Mouse (Mus musculus) intestine, embryonic 16.5 days (tissue): ENCODE measurements around the gene Pla2g10. TPM values are rescaled to one million over a fixed set of nuclear protein-coding genes. Genes with fewer than 3 reads are reported as not detected.
"Not testable (repeated sequence)": the region's sequence is repeated elsewhere in the genome, so short reads cannot be mapped to it uniquely, and the experiment has no call there.

Experiments used
- ATAC-seq: fragments of 200-750 bp; cut with Nextera tagmentation; 2 replicates; pipeline ENCODE4 v1.8.0; 2017; ENCODE audit warnings: moderate TSS enrichment, moderate library complexity
- H3K27ac ChIP-seq: fragments of 300-500 bp; sonication (generic); 2 replicates; pipeline ENCODE4 v1.5.1; 2014; ENCODE audit warnings: mild to moderate bottlenecking, low read length
- H3K27me3 ChIP-seq: fragments of 300-500 bp; sonication (generic); replicated peaks from 2 replicates; pipeline ENCODE4 v1.6.1; 2014; ENCODE audit warnings: low read length, control low read depth, mixed read lengths; ENCODE audit not compliant: control insufficient read depth, insufficient read depth
- H3K36me3 ChIP-seq: fragments of 300-500 bp; sonication (generic); 2 replicates; pipeline ENCODE4 v1.6.1; 2014; ENCODE audit warnings: low read length, control low read depth; ENCODE audit not compliant: control insufficient read depth, insufficient read depth
- H3K4me1 ChIP-seq: fragments of 300-500 bp; sonication (generic); 2 replicates; pipeline ENCODE4 v1.6.1; 2014; ENCODE audit warnings: low read length, control low read depth, mixed read lengths; ENCODE audit not compliant: control insufficient read depth, insufficient read depth
- H3K4me2 ChIP-seq: fragments of 300-500 bp; sonication (generic); 2 replicates; pipeline ENCODE4 v1.6.1; 2014; ENCODE audit warnings: low read depth, low read length, control low read depth
- H3K4me3 ChIP-seq: fragments of 300-500 bp; sonication (generic); 2 replicates; pipeline ENCODE4 v1.5.1; 2014; ENCODE audit warnings: mild to moderate bottlenecking, low read length
- H3K9ac ChIP-seq: fragments of 300-500 bp; sonication (generic); 2 replicates; pipeline ENCODE4 v1.6.1; 2014; ENCODE audit warnings: low read depth, low read length
- H3K9me3 ChIP-seq: fragments of 300-500 bp; sonication (generic); 2 replicates; pipeline ENCODE4 v1.6.1; 2016; ENCODE audit warnings: low read length, control low read depth; ENCODE audit not compliant: control insufficient read depth
- WGBS: fragments of 180-500 bp; shearing (Covaris S2); extraction: QIAGEN DNeasy Blood & Tissue Kit; methylation state at CpG from one replicate; pipeline ENCODE4 v1.1.7; 2014; 5-methylcytosine and 5-hydroxymethylcytosine counted together
- polyA plus RNA-seq: library from polyadenylated mRNA; unstranded; fragments of >200 nt; fragmentation: Nextera tagmentation; extraction: Ambion mirVana; gene quantifications from 2 replicates; pipeline ENCODE4 v1.2.1, GENCODE M21; 2015

The Pla2g10 gene
- polyA plus RNA-seq, 1 experiment from 2014 or later = 8.7 TPM

GRCm38 (mm10) chr16:13702184-13702583 is 28.6 kb downstream of the Pla2g10 start:
- Histone ChIP-seq H3K4me3 (no peak overlapping the region), H3K27ac (no peak overlapping the region), H3K27me3 (no peaks in the 10 kb centered on the region), H3K4me2 (no peak overlapping the region), H3K36me3 (peaks cover 15% of the 10 kb centered on the region), H3K9ac (no peak overlapping the region), H3K9me3 (no peaks in the 10 kb centered on the region), H3K4me1 (no peaks in the 10 kb centered on the region)
- no peak for ATAC-seq
- 91% methylated on average over 7 of the region's 7 CpGs for WGBS

GRCm38 (mm10) chr16:13698998-13699397 is 31.8 kb downstream of the Pla2g10 start:
- Histone ChIP-seq H3K36me3 (peaks cover 17% of the 10 kb centered on the region), H3K9me3 (no peaks in the 10 kb centered on the region), H3K27me3 (no peaks in the 10 kb centered on the region), H3K4me3 (no peak overlapping the region), H3K4me2 (no peak overlapping the region), H3K9ac (no peak overlapping the region), H3K4me1 (no peaks in the 10 kb centered on the region), H3K27ac (no peak overlapping the region)
- WGBS = 88% methylated on average over 7 of the region's 7 CpGs
- no peak for ATAC-seq

GRCm38 (mm10) chr16:13678601-13679319 is 52.0 kb downstream of the Pla2g10 start:
- Histone ChIP-seq H3K9me3 (no peaks in the 10 kb centered on the region), H3K4me3 (no peak overlapping the region), H3K4me2 (no peak overlapping the region), H3K27ac (no peak overlapping the region), H3K36me3 (peaks cover 6% of the 10 kb centered on the region; the same call in 1 of the 2 replicates), H3K9ac (no peak overlapping the region), H3K27me3 (no peaks in the 10 kb centered on the region), H3K4me1 (no peaks in the 10 kb centered on the region)
- 85% methylated on average over 3 of the region's 3 CpGs for WGBS
- ATAC-seq = peak; percentile 79

GRCm38 (mm10) chr16:13674511-13674910 is 56.3 kb downstream of the Pla2g10 start:
- Histone ChIP-seq H3K9me3 (no peaks in the 10 kb centered on the region), H3K4me2 (no peak overlapping the region), H3K4me3 (no peak overlapping the region), H3K27me3 (no peaks in the 10 kb centered on the region), H3K9ac (no peak overlapping the region), H3K36me3 (peaks cover 4% of the 10 kb centered on the region; the same call in 1 of the 2 replicates), H3K27ac (no peak overlapping the region), H3K4me1 (peaks cover 7% of the 10 kb centered on the region; the same call in 1 of the 2 replicates)
- ATAC-seq = no peak
- WGBS = 89% methylated on average over 3 of the region's 3 CpGs

GRCm38 (mm10) chr16:13673114-13673513 is 57.7 kb downstream of the Pla2g10 start:
- Histone ChIP-seq H3K9ac (no peak overlapping the region), H3K4me3 (peak overlapping the region; percentile 73; the same call in 1 of the 2 replicates), H3K36me3 (peaks cover 4% of the 10 kb centered on the region; the same call in 1 of the 2 replicates), H3K9me3 (no peaks in the 10 kb centered on the region), H3K4me2 (peak overlapping the region; percentile 71), H3K4me1 (peaks cover 7% of the 10 kb centered on the region; the same call in 1 of the 2 replicates), H3K27ac (no peak overlapping the region), H3K27me3 (no peaks in the 10 kb centered on the region)
- WGBS = 77% methylated on average over 5 of the region's 5 CpGs
- no peak for ATAC-seq

- H3K4me1 ChIP-seq = peaks cover 7% of the 10 kb centered on the region; the same call in 1 of the 2 replicates
- peak overlapping the region; percentile 73 for H3K4me3 ChIP-seq
- peak overlapping the region; percentile 71 for H3K4me2 ChIP-seq
- H3K27me3 ChIP-seq = no peaks in the 10 kb centered on the region
- H3K36me3 ChIP-seq = peaks cover 4% of the 10 kb centered on the region; the same call in 1 of the 2 replicates
- H3K9me3 ChIP-seq = no peaks in the 10 kb centered on the region
- peak; percentile 83 for ATAC-seq
- WGBS = under 1% methylated on average over 20 of the region's 20 CpGs
- H3K27ac ChIP-seq = peak overlapping the region; percentile 79
- H3K9ac ChIP-seq = peak overlapping the region; percentile 82
Observed at GRCm38 (mm10) chr16:13672386-13672898, 58.3 kb downstream of the Pla2g10 start.

- ATAC-seq = peak; percentile 88
- no peaks in the 10 kb centered on the region for H3K27me3 ChIP-seq
Observed at GRCm38 (mm10) chr16:13671685-13672385, 58.9 kb downstream of the Pla2g10 start, which contains the start of the genes Bfar and 3110001I22Rik. Bfar (plus strand) TSS chr16:13671858. 3110001I22Rik (plus strand) TSS chr16:13671929.

GRCm38 (mm10) chr16:13670896-13671295 is 59.9 kb downstream of the Pla2g10 start:
- peak overlapping the region; percentile 55; the same call in 1 of the 2 replicates for H3K4me2 ChIP-seq
- H3K27ac ChIP-seq, H3K27me3 ChIP-seq, H3K36me3 ChIP-seq, ATAC-seq, H3K4me1 ChIP-seq, H3K9me3 ChIP-seq, H3K9ac ChIP-seq, H3K4me3 ChIP-seq: not testable (repeated sequence)
- WGBS = 67% methylated on average over 5 of the region's 5 CpGs

More at GRCm38 (mm10) chr16:13671685-13672385, 58.9 kb downstream of the Pla2g10 start, which contains the start of the genes Bfar and 3110001I22Rik:
- Histone ChIP-seq H3K9ac (peak within 1 kb of the TSS; percentile 82), H3K4me3 (peak within 1 kb of the TSS; percentile 73), H3K4me1 (peaks cover 7% of the 10 kb centered on the region; the same call in 1 of the 2 replicates), H3K36me3 (no peaks in the 10 kb centered on the region), H3K27ac (peak within 1 kb of the TSS; percentile 87), H3K4me2 (peak within 1 kb of the TSS; percentile 71), H3K9me3 (no peaks in the 10 kb centered on the region)
- WGBS = under 1% methylated on average over 54 of the region's 54 CpGs

GRCm38 (mm10) chr16:13669282-13669681 is 61.5 kb downstream of the Pla2g10 start:
- Histone ChIP-seq H3K4me2 (no peak overlapping the region), H3K36me3 (no peaks in the 10 kb centered on the region), H3K27me3 (no peaks in the 10 kb centered on the region), H3K4me3 (no peak overlapping the region), H3K27ac (no peak overlapping the region), H3K9ac (no peak overlapping the region), H3K9me3 (no peaks in the 10 kb centered on the region), H3K4me1 (peaks cover 7% of the 10 kb centered on the region; the same call in 1 of the 2 replicates)
- 95% methylated on average over 1 of the region's 1 CpGs for WGBS
- no peak for ATAC-seq
